Mouse (Mus musculus) urinary bladder, postnatal 4 days (tissue): ENCODE data around the gene Unc5a.

Experiments used
- DNase-seq, 2 experiments: peaks; one replicate each; pipeline ENCODE4 v3.0.0; 2021 to 2022; ENCODE audit warnings: low spot score in 2 of 2

Unc5a gene

GRCm38 (mm10) chr13:54948531-54949493 lies at the start of gene Unc5a:
Unc5a (plus strand) TSS chr13:54949411.
- no peak for DNase-seq

GRCm38 (mm10) chr13:54912053-54912452 lies 37.2 kb upstream of the Unc5a start:
- DNase-seq: no peak

GRCm38 (mm10) chr13:54912894-54913621 lies 36.2 kb upstream of the Unc5a start:
- no peak for DNase-seq

DNA sequence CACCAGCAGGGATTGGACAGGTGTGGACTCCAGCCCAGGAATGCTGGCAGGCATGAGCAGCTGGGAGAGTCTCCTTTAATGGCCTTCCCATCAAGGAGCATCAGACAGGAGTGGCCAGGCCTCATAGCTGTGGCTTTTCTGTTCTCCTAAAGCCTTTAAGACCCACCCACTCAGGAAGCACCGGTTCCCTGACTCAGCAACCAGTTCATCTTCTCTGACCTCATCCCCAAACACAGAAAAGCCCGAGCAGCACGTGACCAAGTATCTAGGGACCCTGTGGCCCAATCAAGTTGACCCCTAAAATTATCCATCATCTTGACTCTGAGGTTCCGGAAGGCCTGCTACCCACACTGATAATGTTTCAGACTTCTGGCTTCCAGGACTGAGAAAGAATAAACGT lies 32.6 kb upstream of the Unc5a start:
- no peak for DNase-seq

GRCm38 (mm10) chr13:54918910-54919309 lies 30.3 kb upstream of the Unc5a start:
- no peak for DNase-seq

- DNase-seq: no peak
These were observed 29.5 kb upstream of the Unc5a start for GRCm38 (mm10) chr13:54919666-54920065.

DNA sequence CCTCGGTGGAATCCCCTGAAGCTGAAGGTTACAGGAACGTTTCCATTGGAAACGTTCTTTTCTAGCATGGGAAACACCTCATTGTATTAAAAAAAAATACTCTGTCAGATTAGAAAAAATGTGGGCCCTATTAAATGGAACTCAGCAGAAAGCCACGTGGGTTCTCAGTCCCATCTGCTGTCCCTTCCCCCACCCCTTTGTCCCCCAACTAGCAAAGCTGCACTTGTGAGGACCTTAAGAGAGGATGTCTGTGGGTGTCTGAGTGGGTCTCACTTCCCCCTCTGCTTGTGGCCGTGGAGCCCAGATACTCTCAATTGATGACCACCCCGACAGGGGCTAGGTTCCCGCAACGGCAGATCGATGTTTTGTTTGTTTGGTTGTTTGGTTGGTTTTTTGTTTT lies 27.5 kb upstream of the Unc5a start:
- no peak for DNase-seq

GRCm38 (mm10) chr13:54923705-54924104 lies 25.5 kb upstream of the Unc5a start:
- DNase-seq: no peak

- DNase-seq: no peak
These were observed 23.7 kb upstream of the Unc5a start for GRCm38 (mm10) chr13:54925466-54925865.

DNA sequence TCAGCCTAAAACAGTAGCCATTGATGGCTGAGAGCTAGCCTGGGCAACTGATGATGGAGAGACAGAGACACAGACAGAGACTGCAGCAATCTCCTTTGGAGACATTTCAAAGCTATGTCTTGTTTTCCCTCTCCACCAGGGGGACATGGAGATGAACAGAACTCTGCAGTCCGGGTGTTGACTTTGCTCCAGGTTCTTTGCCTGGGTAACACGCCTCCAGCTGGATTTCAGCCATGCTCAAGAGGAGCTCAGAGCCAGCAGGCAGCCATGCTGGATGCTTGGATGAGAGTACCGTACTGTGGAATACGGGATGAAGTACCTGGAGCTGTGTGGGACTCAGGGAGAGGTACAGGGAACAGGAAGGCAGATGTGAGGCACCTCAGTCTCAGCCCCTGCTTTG lies 22.6 kb upstream of the Unc5a start:
- DNase-seq: no peak

- no peak for DNase-seq
These were observed 19.1 kb upstream of the Unc5a start for GRCm38 (mm10) chr13:54930123-54930522.

- no peak for DNase-seq
These were observed 14.3 kb upstream of the Unc5a start for GRCm38 (mm10) chr13:54934873-54935272.

- no peak for DNase-seq
These were observed 13.0 kb upstream of the Unc5a start for GRCm38 (mm10) chr13:54936173-54936572.

GRCm38 (mm10) chr13:54937885-54938284 lies 11.3 kb upstream of the Unc5a start:
- DNase-seq: no peak

DNA sequence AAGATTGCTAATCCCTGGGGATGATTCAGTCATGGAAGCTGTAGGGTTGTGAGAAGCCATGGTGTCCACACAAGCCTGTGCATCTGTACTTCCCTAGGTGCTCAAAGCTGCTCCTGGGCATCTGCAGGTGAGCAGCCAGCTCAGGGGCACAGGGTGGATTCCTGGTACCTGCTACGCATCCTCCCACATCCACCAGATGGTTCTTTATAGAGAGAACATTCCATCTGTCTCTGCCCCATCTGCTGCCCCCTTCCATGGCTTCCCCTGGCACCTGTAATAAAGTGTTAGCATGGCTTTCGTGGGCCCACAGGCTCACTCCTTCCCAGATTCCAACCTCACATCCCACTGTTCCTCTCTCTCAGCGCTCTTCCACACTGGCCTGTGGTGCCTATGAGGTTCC lies 10.7 kb upstream of the Unc5a start:
- no peak for DNase-seq

- no peak for DNase-seq
These were observed 4.6 kb upstream of the Unc5a start for GRCm38 (mm10) chr13:54944411-54945157.

GRCm38 (mm10) chr13:54945332-54945731 lies 3.9 kb upstream of the Unc5a start:
- no peak for DNase-seq

GRCm38 (mm10) chr13:54946406-54946805 lies 2.8 kb upstream of the Unc5a start:
- DNase-seq: no peak

GRCm38 (mm10) chr13:54949592-54949991 lies 381 bp downstream of the Unc5a start:
- DNase-seq: no peak

DNA sequence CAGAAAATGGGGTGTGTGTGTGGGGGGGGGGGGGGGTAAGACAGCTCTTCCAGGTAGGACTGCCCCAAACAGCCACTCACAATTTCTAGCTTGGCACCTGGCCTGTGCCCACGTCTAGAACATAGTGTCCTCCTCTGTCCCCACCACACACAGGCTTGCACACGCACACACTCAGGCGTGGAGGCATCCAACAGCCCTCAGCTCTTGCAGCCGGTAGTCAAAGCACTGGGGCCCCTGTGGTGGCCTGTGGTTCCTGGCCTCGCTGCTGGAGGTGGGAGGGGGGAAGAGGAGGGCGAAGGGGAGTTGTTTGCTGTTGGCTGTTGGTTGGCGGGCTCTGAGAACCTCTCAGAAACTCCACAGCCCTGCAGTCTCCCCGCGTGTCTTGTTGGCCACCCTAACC lies 920 bp downstream of the Unc5a start:
- DNase-seq: no peak

- no peak for DNase-seq
These were observed 2.0 kb downstream of the Unc5a start for GRCm38 (mm10) chr13:54951166-54951565.

DNA sequence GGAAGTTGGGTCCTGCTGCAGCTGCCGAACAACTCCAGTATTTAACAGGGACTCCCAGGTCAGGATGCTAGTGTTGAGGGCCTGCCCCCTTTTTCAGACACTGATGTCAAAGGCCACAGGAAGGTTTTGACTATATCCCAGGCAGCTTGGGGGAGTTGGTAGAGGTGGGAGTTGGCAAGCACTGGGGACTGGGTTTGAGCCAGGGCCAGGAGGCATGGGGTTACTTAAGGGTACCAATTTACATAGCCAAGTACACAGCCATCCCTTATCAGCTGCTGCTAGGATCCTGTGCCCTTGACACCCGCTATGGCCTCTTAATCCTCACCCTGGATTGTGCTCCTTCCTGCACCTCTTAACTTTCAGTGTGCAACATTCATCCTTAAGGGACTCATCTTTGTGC lies 5.5 kb downstream of the Unc5a start:
- DNase-seq: no peak
